Mouse (Mus musculus) heart, adult 10 weeks (tissue): ENCODE data around the gene Wnt9b. TPM values are rescaled to one million over a fixed set of nuclear protein-coding genes. Genes with fewer than 3 reads are reported as not detected.

Experiments used
- polyA plus RNA-seq: library from polyadenylated mRNA; stranded (reverse); fragments of 350-450 nt; fragmentation: Illumina TruSeq; extraction: RNeasy Lipid Tissue Mini Kit (QIAGEN cat#74804); gene quantifications from one replicate; pipeline ENCODE4 v1.2.3, GENCODE M21; 2014; ENCODE audit warnings: low read depth, low replicate concordance

The Wnt9b gene
- 0.94 TPM for polyA plus RNA-seq

DNA sequence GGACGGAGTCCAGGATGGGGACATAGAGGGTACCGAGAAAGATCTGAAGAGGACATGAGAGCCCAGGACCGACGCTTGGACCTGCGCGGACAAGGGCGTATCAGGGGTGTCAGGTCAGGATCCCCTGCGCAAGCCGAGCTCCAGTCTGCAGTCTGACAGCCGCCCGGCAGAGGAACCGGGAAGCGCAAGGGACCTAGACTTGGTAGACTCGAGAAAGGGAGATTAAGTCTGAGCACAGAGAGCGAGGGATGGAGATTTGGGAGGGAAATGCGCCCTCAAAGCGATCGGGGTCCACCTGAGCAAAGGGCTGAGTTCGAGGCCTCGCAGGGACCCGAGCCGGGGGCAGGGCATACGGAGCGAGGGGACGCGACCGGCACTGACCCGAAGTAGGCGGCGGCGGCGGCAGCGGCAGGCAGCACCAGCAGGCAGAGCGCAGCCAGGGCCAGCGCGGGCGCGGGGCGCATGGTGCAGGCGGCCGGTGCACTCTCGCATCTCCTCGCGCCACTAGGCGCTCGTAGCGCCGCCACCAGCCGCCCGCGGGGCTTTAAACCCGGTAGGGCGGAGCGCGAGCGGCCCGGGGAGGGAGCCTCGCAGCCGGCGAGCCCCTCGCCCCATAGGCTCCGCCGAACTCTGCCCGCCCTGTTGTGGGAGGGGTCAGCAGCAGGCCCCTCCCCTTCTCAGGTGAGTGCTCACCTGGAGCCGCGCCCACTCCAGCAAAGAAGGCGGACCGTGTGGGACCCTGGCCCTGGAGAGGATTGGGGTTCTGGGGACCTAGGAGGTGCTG, at the start of gene Wnt9b:
Gene Wnt9b, minus strand, starts transcription at position 516 of the 784 bp plus-strand sequence.

DNA sequence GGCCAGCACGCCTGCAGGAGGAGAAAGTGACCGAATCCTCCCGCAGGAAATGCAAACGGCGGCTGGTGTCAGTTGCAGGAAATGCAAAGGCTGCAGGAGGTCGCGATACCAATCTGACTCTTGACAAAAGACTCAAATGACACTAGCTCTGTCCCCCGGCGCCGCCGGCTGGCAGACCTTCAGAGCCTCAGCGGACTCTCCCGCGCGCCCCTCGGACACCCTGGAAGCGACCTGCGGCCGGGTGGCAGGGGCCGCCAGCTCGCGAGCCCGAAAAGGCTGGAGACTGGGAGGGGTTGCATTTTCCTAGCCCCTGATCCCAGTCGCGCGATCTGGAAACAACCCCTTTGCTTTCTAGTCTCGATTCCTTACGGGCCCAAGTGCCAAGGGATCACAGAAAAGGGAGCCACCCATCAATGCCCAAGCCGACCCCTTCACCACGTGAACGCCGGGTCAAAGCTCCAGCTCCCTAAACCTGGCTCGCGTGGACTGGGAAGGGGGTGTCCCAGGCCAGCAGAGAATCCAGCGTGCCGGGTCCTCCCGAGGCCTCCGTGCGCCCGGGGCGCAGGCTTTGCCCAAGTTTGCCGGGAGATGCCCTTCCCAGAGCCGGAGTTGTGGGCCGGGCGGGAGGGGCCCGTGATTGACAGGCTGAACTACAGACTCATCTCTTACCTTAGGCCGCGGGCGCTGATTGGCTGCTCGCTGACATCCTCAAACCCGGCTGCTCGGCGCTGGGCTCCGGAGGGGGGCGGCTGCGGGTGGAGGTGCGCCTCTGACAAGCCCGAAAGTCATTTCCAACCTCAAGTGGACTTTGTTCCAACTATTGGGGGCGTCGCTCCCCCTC, 24.0 kb upstream of the Wnt9b start, which contains the start of gene Wnt3:
Gene Wnt3, plus strand, starts transcription at position 764 of the 841 bp plus-strand sequence.

DNA sequence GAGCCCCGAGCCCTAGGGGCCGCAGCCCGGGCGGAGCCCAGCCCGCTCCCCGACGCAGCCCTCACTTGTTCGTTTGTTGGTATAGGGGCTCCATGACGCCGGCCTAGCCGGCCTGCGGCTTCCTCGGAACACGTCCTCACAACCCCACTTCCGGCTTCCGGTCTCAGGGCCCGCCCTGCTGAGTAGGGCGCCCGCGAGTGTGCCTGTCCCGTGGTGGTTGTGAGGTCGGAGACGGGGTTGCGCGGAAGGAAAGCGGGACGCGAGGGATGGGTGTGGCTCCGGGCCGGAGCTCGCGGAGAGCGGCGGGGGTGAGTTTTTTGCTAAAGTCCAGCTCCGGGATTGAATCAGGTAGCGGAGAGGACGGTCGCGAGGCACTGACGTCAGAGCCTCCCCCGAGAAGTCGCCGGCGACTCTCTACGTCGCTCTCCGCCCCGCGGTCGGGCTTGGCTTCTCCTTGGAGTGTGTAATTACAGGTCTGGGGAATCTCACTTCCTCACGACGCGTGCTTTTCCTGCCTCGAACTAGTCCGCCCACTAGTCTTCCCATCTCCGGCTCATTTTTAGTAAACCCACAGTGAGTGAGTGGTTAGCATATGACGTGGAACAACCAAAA, 52.0 kb downstream of the Wnt9b start, which contains the start of gene Gosr2:
Gene Gosr2, minus strand, starts transcription at position 334 of the 612 bp plus-strand sequence.

Other genes starting within 250 kb of the Wnt9b start
- not detected for gene Lrrc37a, start 245.2 kb downstream of the Wnt9b start, polyA plus RNA-seq
- gene Gm884, start 128.7 kb downstream of the Wnt9b start, polyA plus RNA-seq = not detected
- gene Lyzl6, start 110.9 kb downstream of the Wnt9b start, polyA plus RNA-seq = not detected
- gene Rprml, start 100.3 kb downstream of the Wnt9b start, polyA plus RNA-seq = not detected
- gene Gosr2, start 51.9 kb downstream of the Wnt9b start, polyA plus RNA-seq = 47.4 TPM
- not detected for gene Wnt3, start 24.3 kb upstream of the Wnt9b start, polyA plus RNA-seq
- 17.2 TPM for gene Nsf, start 204.2 kb upstream of the Wnt9b start, polyA plus RNA-seq
- 30.6 TPM for gene Arf2, start 216.9 kb upstream of the Wnt9b start, polyA plus RNA-seq